10 mouse cellular contexts compared by ENCODE assay signal in the genomic region with DNA sequence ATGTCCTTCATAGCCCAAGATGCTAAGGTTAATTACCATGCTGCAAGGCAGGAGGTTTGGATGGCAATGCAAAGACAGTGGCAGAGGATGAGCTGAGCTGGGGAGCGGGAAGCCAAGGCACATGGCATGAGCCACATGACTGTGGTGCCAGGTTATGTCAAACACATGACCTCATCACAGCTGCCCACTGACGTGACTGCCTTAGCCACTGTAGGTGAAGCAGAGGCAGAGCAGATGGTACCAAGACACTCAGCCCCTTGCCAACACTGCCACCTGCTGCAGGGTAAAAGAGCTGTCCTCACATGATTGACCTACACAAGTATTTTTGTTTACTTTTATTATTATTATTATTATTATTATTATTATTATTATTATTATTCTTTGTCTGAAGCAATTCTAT.
A peak's percentile ranks its signal among the peaks of the same experiment; 100 is the strongest.
DNase-seq lines count a peak whose midpoint lies in the region; ATAC-seq lines count a peak whose summit lies in the region.
"Had no signal": no experiment of that assay in that cellular context is flagged by ENCODE, and none has a peak within 500 bp of the region (broad histone marks: within the 10 kb centered on the region; RNA-seq: fewer than 3 reads in every experiment).

No protein-coding gene starts in this region.

- 54% methylated on average over 2 of the region's 2 CpGs for WGBS in hindbrain, embryonic 14.5 days

- H3K4me2 ChIP-seq in hindbrain, embryonic 14.5 days (replicated peaks), result no peak overlapping the region
- H3K4me2 ChIP-seq: limb, embryonic 12.5 days had no signal

- DNase-seq in gastrocnemius, adult 18-20 months (ENCODE audit: low spot score), result peak; percentile 65
- no peak for DNase-seq in gastrocnemius, postnatal 4 days (ENCODE audit: low spot score in 2 of 2)
- peak; percentile 9 for DNase-seq in ovary, postnatal 14 days (ENCODE audit: low spot score)
- no peak for DNase-seq in ovary, adult 18-20 months (ENCODE audit: low spot score)
- DNase-seq in cerebellum, postnatal 10 days, result peak; percentile 87 to 90
- DNase-seq in hindbrain, embryonic 14.5 days (ENCODE audit: low spot score), result no peak
- peak; percentile 29 for DNase-seq in lung, postnatal 36 days
- DNase-seq in urinary bladder, postnatal 25 days (ENCODE audit: low spot score), result no peak

- no peaks in the 10 kb centered on the region for H3K9me3 ChIP-seq in hindbrain, embryonic 14.5 days (ENCODE audit: control insufficient read depth, low read length)
- H3K9me3 ChIP-seq: limb, embryonic 12.5 days had no signal

- H3K27me3 ChIP-seq in hindbrain, embryonic 14.5 days (ENCODE audit: control insufficient read depth, insufficient read depth, low read length), result no peaks in the 10 kb centered on the region

- 0 out of 2 replicates have a peak, but pooled peaks cover 3% of the 10 kb centered on the region for H3K4me1 ChIP-seq in hindbrain, embryonic 14.5 days (replicated peaks; ENCODE audit: control insufficient read depth, insufficient read depth, low read length)

- H3K9ac ChIP-seq in hindbrain, embryonic 14.5 days, result no peak overlapping the region
- H3K9ac ChIP-seq: limb, embryonic 12.5 days had no signal

- no peak overlapping the region for H3K27ac ChIP-seq in hindbrain, embryonic 14.5 days
- H3K27ac ChIP-seq: limb, embryonic 12.5 days had no signal

- no peaks in the 10 kb centered on the region for H3K36me3 ChIP-seq in hindbrain, embryonic 14.5 days (replicated peaks; ENCODE audit: control insufficient read depth, insufficient read depth)
- H3K36me3 ChIP-seq: limb, embryonic 12.5 days had no signal

- 0 out of 2 replicates have a peak, but pooled peaks have one; percentile 8 for ATAC-seq in hindbrain, embryonic 14.5 days (ENCODE audit: low FRiP score)

- H3K4me3 ChIP-seq in hindbrain, embryonic 14.5 days (replicated peaks; ENCODE audit: low read length), result no peak overlapping the region
- H3K4me3 ChIP-seq: erythroblast, embryonic 14.5 days; limb, embryonic 12.5 days had no signal

Comparison
In these comparisons a context has a peak if more than half of its experiments do, and no peak if none do; other contexts are left out.
1. DNase-seq: peak in gastrocnemius, adult 18-20 months (single experiment), ovary, postnatal 14 days (single experiment), cerebellum, postnatal 10 days (2 of 2) and lung, postnatal 36 days (single experiment); none in gastrocnemius, postnatal 4 days (0 of 2), ovary, adult 18-20 months (single experiment), hindbrain, embryonic 14.5 days (single experiment) and urinary bladder, postnatal 25 days (single experiment).